In the genomic region with DNA sequence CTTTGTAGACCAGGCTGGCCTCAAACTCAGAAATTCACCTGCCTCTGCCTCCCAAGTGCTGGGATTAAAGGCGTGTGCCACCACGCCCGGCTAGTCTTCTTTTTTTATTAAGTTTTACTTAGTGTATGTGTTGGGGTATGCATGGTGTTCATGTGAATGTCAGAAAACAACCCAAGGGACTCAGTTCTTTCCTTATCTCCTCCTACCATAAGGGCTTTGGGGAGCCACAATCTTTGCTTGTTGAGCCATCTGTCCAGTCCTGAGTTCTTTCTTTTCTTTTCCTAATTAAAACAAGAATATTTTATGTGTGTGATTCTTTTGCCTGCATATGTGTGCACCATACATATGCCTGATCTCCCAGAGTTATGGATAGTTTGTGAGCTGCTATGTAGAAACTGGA, we compare ENCODE assay signal across 26 mouse cellular contexts. TPM values are rescaled to one million over a fixed set of nuclear protein-coding genes. Genes with fewer than 3 reads are reported as not detected.
DNase-seq lines count a peak whose midpoint lies in the region; ATAC-seq and TF ChIP-seq lines count a peak whose summit lies in the region.
"Had no signal": no experiment of that assay in that cellular context is flagged by ENCODE, and none has a peak within 500 bp of the region (broad histone marks: within the 10 kb centered on the region; RNA-seq: fewer than 3 reads in every experiment).

No protein-coding gene starts in this region.

- H3K36me3 ChIP-seq in G1E (replicated peaks): no peaks in the 10 kb centered on the region
- H3K36me3 ChIP-seq in liver, embryonic 12.5 days: peaks cover 5% of the 10 kb centered on the region; the same call in 1 of the 2 replicates
- H3K36me3 ChIP-seq in liver, postnatal 0 days (replicated peaks; ENCODE audit: insufficient read depth, low read length): no peaks in the 10 kb centered on the region
- H3K36me3 ChIP-seq in heart, embryonic 12.5 days: no peaks in the 10 kb centered on the region
- H3K36me3 ChIP-seq: embryonic facial prominence, embryonic 13.5 days; intestine, embryonic 15.5 days; limb, embryonic 10.5 days; limb, embryonic 15.5 days; lung, embryonic 15.5 days; midbrain, embryonic 12.5 days; neural tube, embryonic 13.5 days had no signal

- H3K27me3 ChIP-seq in G1E (ENCODE audit: insufficient read depth, low read length): peaks cover 6% of the 10 kb centered on the region; the same call in 1 of the 2 replicates
- H3K27me3 ChIP-seq in liver, embryonic 12.5 days (replicated peaks): peaks cover 23% of the 10 kb centered on the region
- no peaks in the 10 kb centered on the region for H3K27me3 ChIP-seq in liver, postnatal 0 days (ENCODE audit: insufficient read depth, low read length)
- H3K27me3 ChIP-seq in heart, embryonic 12.5 days (replicated peaks): no peaks in the 10 kb centered on the region
- H3K27me3 ChIP-seq: embryonic facial prominence, embryonic 13.5 days; forebrain, embryonic 13.5 days; intestine, embryonic 15.5 days; limb, embryonic 15.5 days; lung, embryonic 15.5 days; midbrain, embryonic 12.5 days; neural tube, embryonic 13.5 days had no signal

- H3K4me3 ChIP-seq in G1E (ENCODE audit: low read depth, low read length): no peak overlapping the region
- no peak overlapping the region for H3K4me3 ChIP-seq in liver, embryonic 12.5 days
- no peak overlapping the region for H3K4me3 ChIP-seq in liver, postnatal 0 days (ENCODE audit: low read depth, low read length)
- no peak overlapping the region for H3K4me3 ChIP-seq in heart, embryonic 12.5 days
- H3K4me3 ChIP-seq: embryonic facial prominence, embryonic 13.5 days; forebrain, embryonic 13.5 days; heart, embryonic 10.5 days; intestine, embryonic 15.5 days; limb, embryonic 10.5 days; limb, embryonic 15.5 days; lung, embryonic 15.5 days; midbrain, embryonic 12.5 days; neural tube, embryonic 13.5 days had no signal

- H3K27ac ChIP-seq in liver, embryonic 12.5 days: peak overlapping the region; percentile 49
- peak overlapping the region; percentile 23; the same call in 1 of the 2 replicates for H3K27ac ChIP-seq in liver, postnatal 0 days (ENCODE audit: low read depth)
- no peak overlapping the region for H3K27ac ChIP-seq in heart, embryonic 12.5 days (ENCODE audit: poor library complexity, severe bottlenecking)
- H3K27ac ChIP-seq: embryonic facial prominence, embryonic 13.5 days; forebrain, embryonic 13.5 days; heart, embryonic 10.5 days; intestine, embryonic 15.5 days; limb, embryonic 10.5 days; limb, embryonic 15.5 days; lung, embryonic 15.5 days; midbrain, embryonic 12.5 days; neural tube, embryonic 13.5 days had no signal

- intact Hi-C loops in left cerebral cortex, postnatal 10 days (cut with DNase I): no loop called here

- DNase-seq in G1E (ENCODE audit: low spot score): no peak
- peak; percentile 48 for DNase-seq in c-Kit-negative CD71-positive TER-119-positive erythroid progenitor cells, embryonic 14.5 days (ENCODE audit: low read depth, low spot score)
- DNase-seq in liver, postnatal 0 days: no peak
- DNase-seq in urinary bladder, adult 2 months (ENCODE audit: low spot score): no peak
- no peak for DNase-seq in left cerebral cortex, postnatal 10 days (ENCODE audit: extremely low spot score in 1 of 2, low spot score in 2 of 2)
- DNase-seq: cerebellum, adult 11 months; cerebellum, adult 9-11 months; gastrocnemius, postnatal 25 days; layer of hippocampus, postnatal 36 days; thymus, postnatal 4 days had no signal

- no peak overlapping the region for H3K9ac ChIP-seq in liver, embryonic 12.5 days
- no peak overlapping the region for H3K9ac ChIP-seq in liver, postnatal 0 days (replicated peaks)
- no peak overlapping the region for H3K9ac ChIP-seq in heart, embryonic 12.5 days
- H3K9ac ChIP-seq: embryonic facial prominence, embryonic 13.5 days; forebrain, embryonic 13.5 days; intestine, embryonic 15.5 days; limb, embryonic 15.5 days; lung, embryonic 15.5 days; midbrain, embryonic 12.5 days; neural tube, embryonic 13.5 days had no signal

- peak overlapping the region; percentile 11 for H3K4me2 ChIP-seq in liver, embryonic 12.5 days
- no peak overlapping the region for H3K4me2 ChIP-seq in liver, postnatal 0 days (ENCODE audit: low read depth, low read length)
- H3K4me2 ChIP-seq in heart, embryonic 12.5 days: no peak overlapping the region
- H3K4me2 ChIP-seq: embryonic facial prominence, embryonic 13.5 days; forebrain, embryonic 13.5 days; intestine, embryonic 15.5 days; limb, embryonic 15.5 days; lung, embryonic 15.5 days; midbrain, embryonic 12.5 days; neural tube, embryonic 13.5 days had no signal

- peak; percentile 54; the same call in 1 of the 2 replicates for ATAC-seq in G1E (ENCODE audit: extremely low read depth, insufficient number of reproducible peaks, low FRiP score, poor library complexity, severe bottlenecking)
- peak; percentile 78 for ATAC-seq in liver, embryonic 12.5 days
- ATAC-seq in liver, postnatal 0 days: peak; percentile 42
- ATAC-seq in heart, embryonic 12.5 days (ENCODE audit: insufficient number of reproducible peaks, low FRiP score): no peak; the same call in 1 of the 2 replicates
- ATAC-seq: forebrain, embryonic 13.5 days; hindbrain, embryonic 16.5 days; intestine, embryonic 15.5 days had no signal

- peaks cover 19% of the 10 kb centered on the region for H3K9me3 ChIP-seq in G1E (replicated peaks)
- H3K9me3 ChIP-seq in liver, embryonic 12.5 days (replicated peaks): peaks cover 20% of the 10 kb centered on the region
- peaks cover 2% of the 10 kb centered on the region; the same call in 1 of the 2 replicates for H3K9me3 ChIP-seq in liver, postnatal 0 days (ENCODE audit: low read length)
- H3K9me3 ChIP-seq in heart, embryonic 12.5 days (replicated peaks): peaks cover 17% of the 10 kb centered on the region
- H3K9me3 ChIP-seq: intestine, embryonic 15.5 days; limb, embryonic 10.5 days; limb, embryonic 15.5 days; lung, embryonic 15.5 days; neural tube, embryonic 13.5 days had no signal

- no peak for TF ChIP-seq CTCF in G1E (IDR thresholded peaks at IDR 0.05; ENCODE audit: low read depth, low read length)
- TF ChIP-seq CTCF in liver, postnatal 0 days (IDR thresholded peaks at IDR 0.05; ENCODE audit: low read depth): no peak

- 32% methylated on average over 3 of the region's 3 CpGs for WGBS in liver, embryonic 12.5 days (ENCODE audit: insufficient replicate concordance)
- 65% methylated on average over 3 of the region's 3 CpGs for WGBS in liver, postnatal 0 days (ENCODE audit: insufficient replicate concordance)
- 77% methylated on average over 3 of the region's 3 CpGs for WGBS in heart, embryonic 12.5 days

- peak; percentile 89 for TF ChIP-seq EP300 in liver, postnatal 0 days (IDR thresholded peaks at IDR 0.05; ENCODE audit: low read depth)

- H3K4me1 ChIP-seq in G1E (ENCODE audit: insufficient read depth, low read depth, low read length): peaks cover 19% of the 10 kb centered on the region
- H3K4me1 ChIP-seq in liver, embryonic 12.5 days: peaks cover 60% of the 10 kb centered on the region
- H3K4me1 ChIP-seq in liver, postnatal 0 days (ENCODE audit: insufficient read depth): peaks cover 12% of the 10 kb centered on the region
- H3K4me1 ChIP-seq in heart, embryonic 12.5 days (replicated peaks): peaks cover 12% of the 10 kb centered on the region
- H3K4me1 ChIP-seq: forebrain, embryonic 13.5 days; lung, embryonic 15.5 days; midbrain, embryonic 12.5 days had no signal

RNA-seq across cellular contexts. Expression of a gene that starts 5.5 kb away (rescaled TPM):
- total RNA-seq in G1E (2014; fragmentation: Nextera tagmentation) (37.2 and 74.5 TPM in 2 replicates), G1E (2017) (20.2 and 22.5 TPM in 2 replicates)
- polyA plus RNA-seq in G1E (2012): 1.2 and 2.5 TPM in 2 replicates
- polyA plus RNA-seq in liver, embryonic 12.5 days (2016; fragmentation: Nextera tagmentation; extraction: Ambion mirVana): 293 and 321 TPM in 2 replicates
- polyA plus RNA-seq in liver, postnatal 0 days (2015; fragmentation: Nextera tagmentation; extraction: Ambion mirVana): 276 and 305 TPM in 2 replicates
- polyA plus RNA-seq in urinary bladder, adult 2 months (2012; rRNA removed): 36.2 and 36.3 TPM in 2 replicates
- polyA plus RNA-seq in heart, embryonic 12.5 days (2016; fragmentation: Nextera tagmentation; extraction: Ambion mirVana): 90.0 and 95.3 TPM in 2 replicates
- total RNA-seq in left cerebral cortex, postnatal 10 days (2021): 1 to 10 TPM; 6.5 to 6.8 TPM

RNA-seq across cellular contexts. Expression of a gene that starts 17.9 kb away (rescaled TPM):
- total RNA-seq in G1E (2014; fragmentation: Nextera tagmentation): not detected in 2 replicates
- total RNA-seq in G1E (2017): not detected in 2 replicates
- not detected in 2 replicates for polyA plus RNA-seq in G1E (2012)
- 30.8 and 32.3 TPM in 2 replicates for polyA plus RNA-seq in liver, embryonic 12.5 days (2016; fragmentation: Nextera tagmentation; extraction: Ambion mirVana)
- 344 and 356 TPM in 2 replicates for polyA plus RNA-seq in liver, postnatal 0 days (2015; fragmentation: Nextera tagmentation; extraction: Ambion mirVana)
- polyA plus RNA-seq in urinary bladder, adult 2 months (2012; rRNA removed): 711 and 879 TPM in 2 replicates
- polyA plus RNA-seq in heart, embryonic 12.5 days (2016; fragmentation: Nextera tagmentation; extraction: Ambion mirVana): 32.2 and 32.8 TPM in 2 replicates
- total RNA-seq in left cerebral cortex, postnatal 10 days (2021): 1 to 10 TPM; 4.7 to 6.9 TPM
- total RNA-seq: hematopoietic stem cell, adult 5-6 weeks had no signal
- polyA plus RNA-seq: erythroblast, embryonic 14.5 days had no signal

RNA-seq across cellular contexts. Expression of a gene that starts 29.3 kb away (rescaled TPM):
- total RNA-seq in G1E (2014; fragmentation: Nextera tagmentation) (not detected in 2 replicates), G1E (2017) (not detected in 2 replicates)
- not detected in 2 replicates for polyA plus RNA-seq in G1E (2012)
- 0.29 and 0.43 TPM in 2 replicates for polyA plus RNA-seq in liver, embryonic 12.5 days (2016; fragmentation: Nextera tagmentation; extraction: Ambion mirVana)
- 0.15 and 0.98 TPM in 2 replicates for polyA plus RNA-seq in liver, postnatal 0 days (2015; fragmentation: Nextera tagmentation; extraction: Ambion mirVana)
- polyA plus RNA-seq in urinary bladder, adult 2 months (2012; rRNA removed): not detected in 2 replicates
- polyA plus RNA-seq in heart, embryonic 12.5 days (2016; fragmentation: Nextera tagmentation; extraction: Ambion mirVana): 0.17 and 0.43 TPM in 2 replicates
- not detected for total RNA-seq in left cerebral cortex, postnatal 10 days (2021)
- total RNA-seq: adrenal gland, adult 8-10 months; layer of hippocampus, postnatal 36 days; megakaryocyte, adult 5-6 weeks had no signal
- polyA plus RNA-seq: hindbrain, embryonic 16.5 days; neural tube, embryonic 13.5 days had no signal

RNA-seq across cellular contexts. Expression of a gene that starts 33.6 kb away (rescaled TPM):
- total RNA-seq in G1E (2014; fragmentation: Nextera tagmentation): 13.5 and 21.0 TPM in 2 replicates
- total RNA-seq in G1E (2017): 51.5 and 54.9 TPM in 2 replicates
- polyA plus RNA-seq in G1E (2012): 13.3 and 19.5 TPM in 2 replicates
- 50.9 and 54.3 TPM in 2 replicates for polyA plus RNA-seq in liver, embryonic 12.5 days (2016; fragmentation: Nextera tagmentation; extraction: Ambion mirVana)
- 59.8 and 63.9 TPM in 2 replicates for polyA plus RNA-seq in liver, postnatal 0 days (2015; fragmentation: Nextera tagmentation; extraction: Ambion mirVana)
- polyA plus RNA-seq in urinary bladder, adult 2 months (2012; rRNA removed): 35.0 and 47.5 TPM in 2 replicates
- polyA plus RNA-seq in heart, embryonic 12.5 days (2016; fragmentation: Nextera tagmentation; extraction: Ambion mirVana): 62.2 and 65.6 TPM in 2 replicates
- 10 to 100 TPM; 62.8 to 66.7 TPM for total RNA-seq in left cerebral cortex, postnatal 10 days (2021)

RNA-seq across cellular contexts. Expression of a gene that starts 45.5 kb away (rescaled TPM):
- total RNA-seq in G1E (2014; fragmentation: Nextera tagmentation): 0.29 and 62.5 TPM in 2 replicates
- 0.05 and 0.12 TPM in 2 replicates for total RNA-seq in G1E (2017)
- 0.03 TPM in 1 of 2 replicates, not detected in the other for polyA plus RNA-seq in G1E (2012)
- 153 and 162 TPM in 2 replicates for polyA plus RNA-seq in liver, embryonic 12.5 days (2016; fragmentation: Nextera tagmentation; extraction: Ambion mirVana)
- 67.8 and 74.2 TPM in 2 replicates for polyA plus RNA-seq in liver, postnatal 0 days (2015; fragmentation: Nextera tagmentation; extraction: Ambion mirVana)
- polyA plus RNA-seq in urinary bladder, adult 2 months (2012; rRNA removed): 11.4 and 12.6 TPM in 2 replicates
- 21.8 and 23.0 TPM in 2 replicates for polyA plus RNA-seq in heart, embryonic 12.5 days (2016; fragmentation: Nextera tagmentation; extraction: Ambion mirVana)
- under 1 TPM; 0.34 to 0.43 TPM for total RNA-seq in left cerebral cortex, postnatal 10 days (2021)

Comparison
In these comparisons a context has a peak if more than half of its experiments do, and no peak if none do; other contexts are left out.
1. RNA of a gene that starts 5.5 kb away (polyA plus RNA-seq): 293 to 321 TPM in liver, embryonic 12.5 days, 276 to 305 TPM in liver, postnatal 0 days, 90.0 to 95.3 TPM in heart, embryonic 12.5 days and 36.2 to 36.3 TPM in urinary bladder, adult 2 months; 1.2 to 2.5 TPM in G1E; every median in the first group is over 10 times any median in the second.
2. RNA of a gene that starts 17.9 kb away (polyA plus RNA-seq): 711 to 879 TPM in urinary bladder, adult 2 months, 344 to 356 TPM in liver, postnatal 0 days, 32.2 to 32.8 TPM in heart, embryonic 12.5 days and 30.8 to 32.3 TPM in liver, embryonic 12.5 days; not detected in G1E; every median in the first group is over 10 times any median in the second.